Comparison of ENCODE assay signal across 22 mouse cellular contexts in the genomic region with DNA sequence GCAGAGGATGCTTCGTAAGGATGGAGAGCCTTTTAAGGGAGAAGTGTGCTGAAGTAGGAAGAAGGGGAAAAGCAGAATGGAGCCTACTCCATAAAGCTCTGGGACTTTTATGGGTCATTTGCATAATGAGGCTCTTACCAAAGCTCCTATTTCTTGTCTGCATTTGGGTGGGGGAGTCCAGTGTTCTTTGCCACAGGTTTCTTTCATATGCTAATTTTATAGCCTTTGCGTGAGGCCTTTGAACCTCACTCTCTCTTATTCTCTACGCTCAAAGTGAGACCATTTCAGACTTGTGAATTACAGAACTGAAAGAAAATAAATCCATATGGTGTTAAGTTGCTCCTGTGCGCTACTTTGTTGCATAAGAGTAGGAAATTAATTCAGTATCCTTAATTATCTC.
DNase-seq lines count a peak whose midpoint lies in the region; ATAC-seq and TF ChIP-seq lines count a peak whose summit lies in the region.
"Had no signal": no experiment of that assay in that cellular context is flagged by ENCODE, and none has a peak within 500 bp of the region (broad histone marks: within the 10 kb centered on the region; RNA-seq: fewer than 3 reads in every experiment).

No protein-coding gene starts in this region.

- ATAC-seq in embryonic facial prominence, embryonic 11.5 days (replicated peaks; ENCODE audit: insufficient number of reproducible peaks, low FRiP score, low TSS enrichment, low read depth) = no peak
- ATAC-seq in midbrain, embryonic 13.5 days = peak; percentile 53; the same call in 1 of the 2 replicates
- no peak for ATAC-seq in midbrain, postnatal 0 days (ENCODE audit: low FRiP score)
- ATAC-seq in forebrain, embryonic 15.5 days (replicated peaks) = peak; percentile 88
- peak; percentile 89 for ATAC-seq in neural tube, embryonic 14.5 days (ENCODE audit: low read depth)
- ATAC-seq: liver, embryonic 12.5 days had no signal

- no peak overlapping the region for H3K4me3 ChIP-seq in embryonic facial prominence, embryonic 11.5 days (ENCODE audit: low read depth, low read length)
- no peak overlapping the region for H3K4me3 ChIP-seq in embryonic facial prominence, embryonic 10.5 days
- H3K4me3 ChIP-seq in midbrain, embryonic 13.5 days (replicated peaks) = no peak overlapping the region
- no peak overlapping the region for H3K4me3 ChIP-seq in midbrain, postnatal 0 days (ENCODE audit: low read depth, low read length)
- H3K4me3 ChIP-seq in forebrain, embryonic 15.5 days = no peak overlapping the region
- no peak overlapping the region for H3K4me3 ChIP-seq in neural tube, embryonic 14.5 days (ENCODE audit: low read depth, low read length)
- H3K4me3 ChIP-seq: embryonic facial prominence, embryonic 12.5 days; gastrocnemius, adult 2 months; heart, embryonic 15.5 days; left cerebral cortex, adult 2 months; liver, embryonic 12.5 days; lung, embryonic 15.5 days; myocyte; stomach, embryonic 15.5 days had no signal

- H3K36me3 ChIP-seq in embryonic facial prominence, embryonic 11.5 days (replicated peaks; ENCODE audit: control insufficient read depth, insufficient read depth, low read depth, low read length) = no peaks in the 10 kb centered on the region
- H3K36me3 ChIP-seq in embryonic facial prominence, embryonic 10.5 days (replicated peaks) = no peaks in the 10 kb centered on the region
- no peaks in the 10 kb centered on the region for H3K36me3 ChIP-seq in midbrain, embryonic 13.5 days
- no peaks in the 10 kb centered on the region for H3K36me3 ChIP-seq in midbrain, postnatal 0 days (ENCODE audit: insufficient read depth, low read length)
- no peaks in the 10 kb centered on the region for H3K36me3 ChIP-seq in forebrain, embryonic 15.5 days
- H3K36me3 ChIP-seq in neural tube, embryonic 14.5 days (ENCODE audit: control insufficient read depth, insufficient read depth, low read length) = no peaks in the 10 kb centered on the region
- H3K36me3 ChIP-seq: embryonic facial prominence, embryonic 12.5 days; heart, embryonic 15.5 days; liver, embryonic 12.5 days; lung, embryonic 15.5 days; stomach, embryonic 15.5 days had no signal

- no peaks in the 10 kb centered on the region for H3K4me1 ChIP-seq in embryonic facial prominence, embryonic 11.5 days (ENCODE audit: control insufficient read depth, insufficient read depth, low read length)
- no peaks in the 10 kb centered on the region for H3K4me1 ChIP-seq in embryonic facial prominence, embryonic 10.5 days
- peaks cover 8% of the 10 kb centered on the region for H3K4me1 ChIP-seq in midbrain, embryonic 13.5 days (replicated peaks)
- no peaks in the 10 kb centered on the region for H3K4me1 ChIP-seq in midbrain, postnatal 0 days (ENCODE audit: insufficient read depth, low read length)
- peaks cover 12% of the 10 kb centered on the region for H3K4me1 ChIP-seq in forebrain, embryonic 15.5 days
- no peaks in the 10 kb centered on the region for H3K4me1 ChIP-seq in neural tube, embryonic 14.5 days (ENCODE audit: control insufficient read depth, insufficient read depth, low read length)
- H3K4me1 ChIP-seq: embryonic facial prominence, embryonic 12.5 days; liver, embryonic 12.5 days; lung, embryonic 15.5 days; stomach, embryonic 15.5 days had no signal

- no peak overlapping the region for H3K4me2 ChIP-seq in embryonic facial prominence, embryonic 11.5 days (ENCODE audit: low read depth, low read length)
- H3K4me2 ChIP-seq in midbrain, embryonic 13.5 days (replicated peaks) = no peak overlapping the region
- H3K4me2 ChIP-seq in midbrain, postnatal 0 days (ENCODE audit: low read depth, low read length, poor library complexity, severe bottlenecking) = no peak overlapping the region
- no peak overlapping the region for H3K4me2 ChIP-seq in forebrain, embryonic 15.5 days (replicated peaks)
- no peak overlapping the region for H3K4me2 ChIP-seq in neural tube, embryonic 14.5 days (ENCODE audit: low read depth, low read length)
- H3K4me2 ChIP-seq: embryonic facial prominence, embryonic 12.5 days; heart, embryonic 15.5 days; liver, embryonic 12.5 days; lung, embryonic 15.5 days; stomach, embryonic 15.5 days had no signal

- WGBS in embryonic facial prominence, embryonic 11.5 days = 67% methylated on average over 4 of the region's 4 CpGs
- 73% methylated on average over 4 of the region's 4 CpGs for WGBS in embryonic facial prominence, embryonic 10.5 days
- 16% methylated on average over 4 of the region's 4 CpGs for WGBS in midbrain, embryonic 13.5 days
- 27% methylated on average over 4 of the region's 4 CpGs for WGBS in midbrain, postnatal 0 days
- WGBS in forebrain, embryonic 15.5 days = 9% methylated on average over 4 of the region's 4 CpGs
- WGBS in neural tube, embryonic 14.5 days = 9% methylated on average over 4 of the region's 4 CpGs

- H3K9me3 ChIP-seq in embryonic facial prominence, embryonic 11.5 days (replicated peaks; ENCODE audit: control insufficient read depth, low read length) = no peaks in the 10 kb centered on the region
- H3K9me3 ChIP-seq in embryonic facial prominence, embryonic 10.5 days = no peaks in the 10 kb centered on the region
- H3K9me3 ChIP-seq in midbrain, embryonic 13.5 days = no peaks in the 10 kb centered on the region
- no peaks in the 10 kb centered on the region for H3K9me3 ChIP-seq in midbrain, postnatal 0 days (ENCODE audit: low read length)
- no peaks in the 10 kb centered on the region for H3K9me3 ChIP-seq in forebrain, embryonic 15.5 days
- H3K9me3 ChIP-seq in neural tube, embryonic 14.5 days (ENCODE audit: control insufficient read depth, low read length) = no peaks in the 10 kb centered on the region
- H3K9me3 ChIP-seq: embryonic facial prominence, embryonic 12.5 days; heart, embryonic 15.5 days; liver, embryonic 12.5 days; lung, embryonic 15.5 days; stomach, embryonic 15.5 days had no signal

- H3K27me3 ChIP-seq in embryonic facial prominence, embryonic 11.5 days (ENCODE audit: control insufficient read depth, insufficient read depth, low read length) = no peaks in the 10 kb centered on the region
- H3K27me3 ChIP-seq in embryonic facial prominence, embryonic 10.5 days (replicated peaks; ENCODE audit: low read depth, poor library complexity, severe bottlenecking) = no peaks in the 10 kb centered on the region
- no peaks in the 10 kb centered on the region for H3K27me3 ChIP-seq in midbrain, embryonic 13.5 days
- no peaks in the 10 kb centered on the region for H3K27me3 ChIP-seq in midbrain, postnatal 0 days (ENCODE audit: insufficient read depth, low read length)
- no peaks in the 10 kb centered on the region for H3K27me3 ChIP-seq in forebrain, embryonic 15.5 days
- H3K27me3 ChIP-seq in neural tube, embryonic 14.5 days (ENCODE audit: control insufficient read depth, insufficient read depth, low read length) = no peaks in the 10 kb centered on the region
- H3K27me3 ChIP-seq: embryonic facial prominence, embryonic 12.5 days; heart, embryonic 15.5 days; liver, embryonic 12.5 days; lung, embryonic 15.5 days; stomach, embryonic 15.5 days had no signal

- no peak overlapping the region for H3K9ac ChIP-seq in embryonic facial prominence, embryonic 11.5 days (replicated peaks; ENCODE audit: low read length)
- no peak overlapping the region for H3K9ac ChIP-seq in midbrain, embryonic 13.5 days (replicated peaks)
- no peak overlapping the region for H3K9ac ChIP-seq in midbrain, postnatal 0 days (replicated peaks; ENCODE audit: low read length, poor library complexity, severe bottlenecking)
- no peak overlapping the region for H3K9ac ChIP-seq in forebrain, embryonic 15.5 days (replicated peaks)
- H3K9ac ChIP-seq in neural tube, embryonic 14.5 days (replicated peaks; ENCODE audit: low read depth, low read length) = no peak overlapping the region
- H3K9ac ChIP-seq: embryonic facial prominence, embryonic 12.5 days; heart, embryonic 15.5 days; liver, embryonic 12.5 days; lung, embryonic 15.5 days; stomach, embryonic 15.5 days had no signal

- H3K27ac ChIP-seq in embryonic facial prominence, embryonic 11.5 days (replicated peaks; ENCODE audit: low read depth, low read length) = no peak overlapping the region
- no peak overlapping the region for H3K27ac ChIP-seq in embryonic facial prominence, embryonic 10.5 days (replicated peaks)
- H3K27ac ChIP-seq in midbrain, embryonic 13.5 days = no peak overlapping the region
- no peak overlapping the region for H3K27ac ChIP-seq in midbrain, postnatal 0 days (ENCODE audit: low read depth, low read length)
- no peak overlapping the region for H3K27ac ChIP-seq in forebrain, embryonic 15.5 days (replicated peaks)
- no peak overlapping the region for H3K27ac ChIP-seq in neural tube, embryonic 14.5 days (ENCODE audit: low read depth, low read length)
- H3K27ac ChIP-seq: embryonic facial prominence, embryonic 12.5 days; gastrocnemius, adult 2 months; heart, embryonic 15.5 days; left cerebral cortex, adult 2 months; liver, embryonic 12.5 days; lung, embryonic 15.5 days; stomach, embryonic 15.5 days had no signal

- TF ChIP-seq CTCF in midbrain, postnatal 0 days (IDR thresholded peaks at IDR 0.05) = no peak

- DNase-seq in embryonic facial prominence, embryonic 11.5 days (ENCODE audit: low spot score) = peak; percentile 2
- no peak for DNase-seq in embryonic facial prominence, embryonic 10.5 days (ENCODE audit: low spot score)
- no peak for DNase-seq in midbrain, postnatal 0 days (ENCODE audit: low spot score)
- no peak for DNase-seq in lung, adult 18-20 months
- DNase-seq in lung, postnatal 36 days = no peak
- DNase-seq: adrenal gland, postnatal 36 days; cerebellum, adult 9-11 months; gastrocnemius, adult 2 months; heart, adult 11 months; kidney, adult 18-20 months; kidney, postnatal 14 days; right cerebral cortex, postnatal 14 days had no signal

Comparison
In these comparisons a context has a peak if more than half of its experiments do, and no peak if none do; other contexts are left out.
1. ATAC-seq: peak in midbrain, embryonic 13.5 days (single experiment), forebrain, embryonic 15.5 days (single experiment) and neural tube, embryonic 14.5 days (single experiment); none in embryonic facial prominence, embryonic 11.5 days (single experiment) and midbrain, postnatal 0 days (single experiment).